8 mouse cellular contexts compared by ENCODE assay signal in genomic region chr13:64162626-64163025, GRCm38 (mm10). TPM values are rescaled to one million over a fixed set of nuclear protein-coding genes. Genes with fewer than 3 reads are reported as not detected.
DNase-seq lines count a peak whose midpoint lies in the region; ATAC-seq and TF ChIP-seq lines count a peak whose summit lies in the region.

No protein-coding gene starts in this region.

- no peak for TF ChIP-seq POLR2A in brain, embryonic 14.5 days (IDR thresholded peaks at IDR 0.05; ENCODE audit: borderline replicate concordance, extremely low read depth, insufficient read depth, insufficient read length, poor library complexity, severe bottlenecking)
- TF ChIP-seq POLR2A in myocyte (IDR thresholded peaks at IDR 0.05; ENCODE audit: insufficient read length, low read depth) = no peak

- no peak for TF ChIP-seq CTCF in left cerebral cortex, adult 2 months (IDR thresholded peaks at IDR 0.05)
- no peak for TF ChIP-seq CTCF in brain, embryonic 14.5 days (IDR thresholded peaks at IDR 0.05; ENCODE audit: borderline replicate concordance, extremely low read depth, insufficient read depth, insufficient read length)
- no peak for TF ChIP-seq CTCF in forebrain, postnatal 0 days (IDR thresholded peaks at IDR 0.05; ENCODE audit: low read depth)

- no peaks in the 10 kb centered on the region for H3K4me1 ChIP-seq in forebrain, postnatal 0 days (ENCODE audit: insufficient read depth)

- peak overlapping the region; percentile 98 for H3K4me2 ChIP-seq in forebrain, postnatal 0 days (ENCODE audit: low read depth)
- peak overlapping the region; percentile 85 for H3K4me2 ChIP-seq in myocyte (ENCODE audit: low read depth)

- peak; percentile 31 to 32 for DNase-seq in left cerebral cortex, adult 2 months (ENCODE audit: extremely low spot score in 1 of 2, low spot score in 2 of 2)
- DNase-seq in left cerebral cortex, adult 11 months (ENCODE audit: low spot score) = no peak
- DNase-seq in brain, embryonic 14.5 days (ENCODE audit: low read depth) = peak; percentile 33
- DNase-seq in forebrain, postnatal 0 days = peak; percentile 31
- peak; percentile 29 to 46 for DNase-seq in kidney, postnatal 4 days
- no peak for DNase-seq in urinary bladder, postnatal 14 days (ENCODE audit: low spot score)

- H3K27me3 ChIP-seq in forebrain, postnatal 0 days (ENCODE audit: insufficient read depth, low read length) = no peaks in the 10 kb centered on the region
- no peaks in the 10 kb centered on the region for H3K27me3 ChIP-seq in myocyte (ENCODE audit: control insufficient read depth, insufficient read depth, insufficient read length)

- H3K79me2 ChIP-seq in myocyte (ENCODE audit: control insufficient read depth, insufficient read depth) = peaks cover 21% of the 10 kb centered on the region

- H3K27ac ChIP-seq in left cerebral cortex, adult 2 months = peak overlapping the region; percentile 86
- no peak overlapping the region for H3K27ac ChIP-seq in forebrain, postnatal 0 days (ENCODE audit: low read depth, low read length)

- H3K9me3 ChIP-seq in forebrain, postnatal 0 days (ENCODE audit: low read length) = peaks cover 4% of the 10 kb centered on the region; the same call in 1 of the 2 replicates

- WGBS in forebrain, postnatal 0 days = 1% methylated on average over 14 of the region's 14 CpGs

- H3K36me3 ChIP-seq in forebrain, postnatal 0 days (ENCODE audit: insufficient read depth) = no peaks in the 10 kb centered on the region
- no peaks in the 10 kb centered on the region for H3K36me3 ChIP-seq in myocyte (ENCODE audit: control insufficient read depth, insufficient read depth)

- ATAC-seq in forebrain, postnatal 0 days = no peak
- no peak for ATAC-seq in inflammation-experienced regulatory T-cells, adult 6 months

- peak overlapping the region; percentile 85 for H3K4me3 ChIP-seq in left cerebral cortex, adult 2 months
- peak overlapping the region; percentile 78 for H3K4me3 ChIP-seq in forebrain, postnatal 0 days (ENCODE audit: low read depth, low read length)
- H3K4me3 ChIP-seq in myocyte = peak overlapping the region; percentile 50

- intact Hi-C loops in left cerebral cortex, adult 2 months (cut with DNase I) = loop anchor here (5.0 kb wide), 1 partner anchor 210 kb away; the partner anchor contains the start of gene Ctsl

- peak overlapping the region; percentile 85 for H3K9ac ChIP-seq in forebrain, postnatal 0 days

- peak overlapping the region; percentile 91 for H3ac ChIP-seq in myocyte (ENCODE audit: control insufficient read depth, insufficient read length)

TF ChIP-seq in myocyte, 11 proteins besides CTCF, POLR2A, EP300 and RAD21:
- TF ChIP-seq MYOD1 (IDR thresholded peaks at IDR 0.05; ENCODE audit: control insufficient read depth in 1 of 3, insufficient read length in 2 of 3, low read depth in 2 of 3) = peak in 2 of 3 experiments; percentile 42 to 44
- no peak for TF ChIP-seq MYOG (IDR thresholded peaks at IDR 0.05; ENCODE audit: control insufficient read depth in 1 of 3, insufficient read depth in 1 of 3, insufficient read length in 2 of 3, low read depth in 2 of 3)
- TF ChIP-seq REST (IDR thresholded peaks at IDR 0.05; ENCODE audit: insufficient read depth, insufficient read length) = no peak

RNA-seq across cellular contexts. Expression of gene Habp4, which starts 1.0 kb away (rescaled TPM):
- total RNA-seq in left cerebral cortex, adult 2 months (2021) = 100 to 1,000 TPM; 185 to 196 TPM
- 26.5 and 36.3 TPM in 2 replicates for polyA plus RNA-seq in brain, embryonic 14.5 days (2012; rRNA removed)
- 34.3 and 37.7 TPM in 2 replicates for total RNA-seq in forebrain, postnatal 0 days (2014; rRNA removed)
- polyA plus RNA-seq in forebrain, postnatal 0 days (2015; fragmentation: Nextera tagmentation; extraction: Ambion mirVana) = 34.2 and 41.1 TPM in 2 replicates
- polyA plus RNA-seq in myocyte (2012; fragmentation: generic; extraction: Trizol) = 32.5 TPM
- polyA plus RNA-seq in inflammation-experienced regulatory T-cells, adult 6 months (2017; shearing (Covaris generic)) = 1 to 10 TPM; 3.9 to 5.7 (median 5.3) TPM

RNA-seq across cellular contexts. Expression of gene Zfp367, which starts 9.6 kb away (rescaled TPM):
- 10 to 100 TPM; 26.8 to 29.3 TPM for total RNA-seq in left cerebral cortex, adult 2 months (2021)
- polyA plus RNA-seq in brain, embryonic 14.5 days (2012; rRNA removed) = 8.5 and 9.3 TPM in 2 replicates
- total RNA-seq in forebrain, postnatal 0 days (2014; rRNA removed) = 6.3 and 9.1 TPM in 2 replicates
- 3.1 and 4.1 TPM in 2 replicates for polyA plus RNA-seq in forebrain, postnatal 0 days (2015; fragmentation: Nextera tagmentation; extraction: Ambion mirVana)
- polyA plus RNA-seq in myocyte (2012; fragmentation: generic; extraction: Trizol) = 3.0 TPM
- polyA plus RNA-seq in inflammation-experienced regulatory T-cells, adult 6 months (2017; shearing (Covaris generic)) = 10 to 100 TPM; 11.3 to 16.4 (median 12.4) TPM

RNA-seq across cellular contexts. Expression of gene Slc35d2, which starts 33.5 kb away (rescaled TPM):
- under 1 TPM; 0.41 to 0.84 TPM for total RNA-seq in left cerebral cortex, adult 2 months (2021)
- polyA plus RNA-seq in brain, embryonic 14.5 days (2012; rRNA removed) = 0.95 and 1.2 TPM in 2 replicates
- 1.4 and 2.6 TPM in 2 replicates for total RNA-seq in forebrain, postnatal 0 days (2014; rRNA removed)
- 1.0 and 1.5 TPM in 2 replicates for polyA plus RNA-seq in forebrain, postnatal 0 days (2015; fragmentation: Nextera tagmentation; extraction: Ambion mirVana)
- polyA plus RNA-seq in myocyte (2012; fragmentation: generic; extraction: Trizol) = 2.5 TPM
- 10 to 100 TPM; 42.2 to 65.3 (median 46.6) TPM for polyA plus RNA-seq in inflammation-experienced regulatory T-cells, adult 6 months (2017; shearing (Covaris generic))

Comparison
In these comparisons a context has a peak if more than half of its experiments do, and no peak if none do; other contexts are left out.
1. DNase-seq: peak in left cerebral cortex, adult 2 months (2 of 2), brain, embryonic 14.5 days (single experiment), forebrain, postnatal 0 days (single experiment) and kidney, postnatal 4 days (2 of 2); none in left cerebral cortex, adult 11 months (single experiment) and urinary bladder, postnatal 14 days (single experiment).
2. RNA of gene Slc35d2, which starts 33.5 kb away (polyA plus RNA-seq): 42.2 to 65.3 TPM in inflammation-experienced regulatory T-cells, adult 6 months; 2.5 TPM in myocyte (single experiment), 1.0 to 1.5 TPM in forebrain, postnatal 0 days and 0.95 to 1.2 TPM in brain, embryonic 14.5 days; every median in the first group is over 10 times any median in the second.
3. Peak in every context shown above with its lines, with median percentiles within 50 percentile points of each other: H3K4me3 ChIP-seq.